Mouse (Mus musculus) stomach, embryonic 14.5 days (tissue): Measurements from ENCODE around the gene Gm18596. TPM values are rescaled to one million over a fixed set of nuclear protein-coding genes. Genes with fewer than 3 reads are reported as not detected.

Experiments
- ATAC-seq: fragments of 200-750 bp; cut with Nextera tagmentation; 2 replicates; pipeline ENCODE4 v1.8.0; 2017; ENCODE audit warnings: low read depth, moderate TSS enrichment; ENCODE audit not compliant: insufficient number of reproducible peaks, insufficient read depth, low FRiP score
- H3K27ac ChIP-seq: fragments of 300-500 bp; sonication (generic); 2 replicates; pipeline ENCODE4 v1.5.1; 2014; ENCODE audit warnings: mild to moderate bottlenecking, low read length, moderate library complexity, mixed read lengths
- H3K27me3 ChIP-seq: fragments of 300-500 bp; sonication (generic); 2 replicates; pipeline ENCODE4 v1.6.1; 2014; ENCODE audit warnings: low read length, control low read depth, mixed read lengths; ENCODE audit not compliant: control insufficient read depth, insufficient read depth
- H3K36me3 ChIP-seq: fragments of 300-500 bp; sonication (generic); 2 replicates; pipeline ENCODE4 v1.6.1; 2014; ENCODE audit warnings: mild to moderate bottlenecking, control low read depth, low read length, moderate library complexity, mixed read lengths; ENCODE audit not compliant: control insufficient read depth, insufficient read depth
- H3K4me1 ChIP-seq: fragments of 300-500 bp; sonication (generic); 2 replicates; pipeline ENCODE4 v1.6.1; 2014; ENCODE audit warnings: low read length, control low read depth, mixed read lengths; ENCODE audit not compliant: control insufficient read depth, insufficient read depth
- H3K4me2 ChIP-seq: fragments of 300-500 bp; sonication (generic); replicated peaks from 2 replicates; pipeline ENCODE4 v1.6.1; 2014; ENCODE audit warnings: low read depth, low read length, control low read depth
- H3K4me3 ChIP-seq: fragments of 300-500 bp; sonication (generic); 2 replicates; pipeline ENCODE4 v1.5.1; 2014; ENCODE audit warnings: low read depth, low read length, control low read depth
- H3K9ac ChIP-seq: fragments of 300-500 bp; sonication (generic); replicated peaks from 2 replicates; pipeline ENCODE4 v1.6.1; 2014; ENCODE audit warnings: low read depth, mild to moderate bottlenecking, control low read depth, low read length, moderate library complexity, mixed read lengths
- H3K9me3 ChIP-seq: fragments of 300-500 bp; sonication (generic); 2 replicates; pipeline ENCODE4 v1.6.1; 2016; ENCODE audit warnings: low read depth, low read length, control low read depth; ENCODE audit not compliant: control insufficient read depth
- WGBS: fragments of 180-500 bp; shearing (Covaris S2); extraction: QIAGEN DNeasy Blood & Tissue Kit; methylation state at CpG from one replicate; pipeline ENCODE4 v1.1.7; 2014; 5-methylcytosine and 5-hydroxymethylcytosine counted together
- polyA plus RNA-seq: library from polyadenylated mRNA; unstranded; fragments of >200 nt; fragmentation: Nextera tagmentation; extraction: Ambion mirVana; gene quantifications from 2 replicates; pipeline ENCODE4 v1.2.1, GENCODE M21; 2014

Gm18596 gene
- polyA plus RNA-seq, 1 experiment from 2014 or later = not detected

- Histone ChIP-seq H3K4me2 (no peak within 1 kb of the TSS), H3K4me3 (no peak within 1 kb of the TSS), H3K36me3 (no peaks in the 10 kb centered on the region), H3K4me1 (no peaks in the 10 kb centered on the region), H3K9ac (no peak within 1 kb of the TSS), H3K9me3 (no peaks in the 10 kb centered on the region), H3K27ac (no peak within 1 kb of the TSS), H3K27me3 (no peaks in the 10 kb centered on the region)
- ATAC-seq = no peak
- 36% methylated on average over 4 of the region's 4 CpGs for WGBS
These were observed 45.3 kb downstream of the Gm18596 start, which contains the start of gene Gm9508 for GRCm38 (mm10) chr10:77697133-77697532. Gene Gm9508, minus strand, starts transcription at chr10:77697233.

Other genes with a start within 250 kb of the Gm18596 start
- 31.0 and 34.2 TPM in 2 replicates for gene Fam207a, start 226.9 kb downstream of the Gm18596 start, polyA plus RNA-seq
- 2.7 and 3.1 TPM in 2 replicates for gene Itgb2, start 212.4 kb downstream of the Gm18596 start, polyA plus RNA-seq
- gene Pttg1ip, start 160.9 kb downstream of the Gm18596 start, polyA plus RNA-seq = 198 and 200 TPM in 2 replicates
- gene Sumo3, start 136.5 kb downstream of the Gm18596 start, polyA plus RNA-seq = 324 and 346 TPM in 2 replicates
- gene Gm49325, start 136.4 kb downstream of the Gm18596 start, polyA plus RNA-seq = 6.5 TPM in 1 of 2 replicates, not detected in the other
- gene Ube2g2, start 120.4 kb downstream of the Gm18596 start, polyA plus RNA-seq = 41.5 and 44.3 TPM in 2 replicates
- gene Tspear, start 56.1 kb downstream of the Gm18596 start, polyA plus RNA-seq = 0.71 and 1.2 TPM in 2 replicates
- not detected in 2 replicates for gene Gm19402, start 51.9 kb downstream of the Gm18596 start, polyA plus RNA-seq
- gene Gm9508, start 45.4 kb downstream of the Gm18596 start, polyA plus RNA-seq = not detected in 2 replicates
- not detected in 2 replicates for gene Gm10272, start 36.0 kb downstream of the Gm18596 start, polyA plus RNA-seq
- gene Gm10024, start 31.2 kb downstream of the Gm18596 start, polyA plus RNA-seq = not detected in 2 replicates
- not detected in 2 replicates for gene Gm10142, start 26.8 kb downstream of the Gm18596 start, polyA plus RNA-seq
- gene Krtap12-1, start 22.0 kb downstream of the Gm18596 start, polyA plus RNA-seq = not detected in 2 replicates
- gene Gm10100, start 16.2 kb downstream of the Gm18596 start, polyA plus RNA-seq = not detected in 2 replicates
- not detected in 2 replicates for gene Gm9736, start 8.7 kb upstream of the Gm18596 start, polyA plus RNA-seq
- not detected in 2 replicates for gene Gm3233, start 17.0 kb upstream of the Gm18596 start, polyA plus RNA-seq
- gene Gm3238, start 28.7 kb upstream of the Gm18596 start, polyA plus RNA-seq = not detected in 2 replicates
- gene Gm7138, start 34.3 kb upstream of the Gm18596 start, polyA plus RNA-seq = not detected in 2 replicates
- gene Gm3250, start 39.9 kb upstream of the Gm18596 start, polyA plus RNA-seq = not detected in 2 replicates
- gene Gm7137, start 45.6 kb upstream of the Gm18596 start, polyA plus RNA-seq = not detected in 2 replicates
- not detected in 2 replicates for gene Gm9639, start 52.4 kb upstream of the Gm18596 start, polyA plus RNA-seq
- gene Gm19668, start 56.5 kb upstream of the Gm18596 start, polyA plus RNA-seq = not detected in 2 replicates
- gene Gm9507, start 69.2 kb upstream of the Gm18596 start, polyA plus RNA-seq = not detected in 2 replicates
- gene Gm2696, start 72.0 kb upstream of the Gm18596 start, polyA plus RNA-seq = not detected in 2 replicates
- gene Krtap10-4, start 84.5 kb upstream of the Gm18596 start, polyA plus RNA-seq = not detected in 2 replicates
- gene Krtap10-10, start 93.3 kb upstream of the Gm18596 start, polyA plus RNA-seq = not detected in 2 replicates
- not detected in 2 replicates for gene Gm36176, start 104.2 kb upstream of the Gm18596 start, polyA plus RNA-seq
- gene Gm10318, start 110.2 kb upstream of the Gm18596 start, polyA plus RNA-seq = not detected in 2 replicates
- not detected in 2 replicates for gene Gm3285, start 119.3 kb upstream of the Gm18596 start, polyA plus RNA-seq
- gene Lrrc3, start 159.9 kb upstream of the Gm18596 start, polyA plus RNA-seq = 5.4 and 6.7 TPM in 2 replicates
- gene Trpm2, start 227.9 kb upstream of the Gm18596 start, polyA plus RNA-seq = 1.5 TPM in 2 replicates
- gene 1810043G02Rik, start 235.9 kb upstream of the Gm18596 start, polyA plus RNA-seq = 36.7 and 38.1 TPM in 2 replicates